Mouse (Mus musculus) intestine, embryonic 16.5 days (tissue): ENCODE data around the gene Smchd1. TPM values are rescaled to one million over a fixed set of nuclear protein-coding genes. Genes with fewer than 3 reads are reported as not detected.

Source experiments
- ATAC-seq: fragments of 200-750 bp; cut with Nextera tagmentation; 2 replicates; pipeline ENCODE4 v1.8.0; 2017; ENCODE audit warnings: moderate TSS enrichment, moderate library complexity
- H3K27ac ChIP-seq: fragments of 300-500 bp; sonication (generic); 2 replicates; pipeline ENCODE4 v1.5.1; 2014; ENCODE audit warnings: mild to moderate bottlenecking, low read length
- H3K27me3 ChIP-seq: fragments of 300-500 bp; sonication (generic); replicated peaks from 2 replicates; pipeline ENCODE4 v1.6.1; 2014; ENCODE audit warnings: low read length, control low read depth, mixed read lengths; ENCODE audit not compliant: control insufficient read depth, insufficient read depth
- H3K36me3 ChIP-seq: fragments of 300-500 bp; sonication (generic); 2 replicates; pipeline ENCODE4 v1.6.1; 2014; ENCODE audit warnings: low read length, control low read depth; ENCODE audit not compliant: control insufficient read depth, insufficient read depth
- H3K4me1 ChIP-seq: fragments of 300-500 bp; sonication (generic); 2 replicates; pipeline ENCODE4 v1.6.1; 2014; ENCODE audit warnings: low read length, control low read depth, mixed read lengths; ENCODE audit not compliant: control insufficient read depth, insufficient read depth
- H3K4me2 ChIP-seq: fragments of 300-500 bp; sonication (generic); 2 replicates; pipeline ENCODE4 v1.6.1; 2014; ENCODE audit warnings: low read depth, low read length, control low read depth
- H3K4me3 ChIP-seq: fragments of 300-500 bp; sonication (generic); 2 replicates; pipeline ENCODE4 v1.5.1; 2014; ENCODE audit warnings: mild to moderate bottlenecking, low read length
- H3K9ac ChIP-seq: fragments of 300-500 bp; sonication (generic); 2 replicates; pipeline ENCODE4 v1.6.1; 2014; ENCODE audit warnings: low read depth, low read length
- H3K9me3 ChIP-seq: fragments of 300-500 bp; sonication (generic); 2 replicates; pipeline ENCODE4 v1.6.1; 2016; ENCODE audit warnings: low read length, control low read depth; ENCODE audit not compliant: control insufficient read depth
- WGBS: fragments of 180-500 bp; shearing (Covaris S2); extraction: QIAGEN DNeasy Blood & Tissue Kit; methylation state at CpG from one replicate; pipeline ENCODE4 v1.1.7; 2014; 5-methylcytosine and 5-hydroxymethylcytosine counted together
- polyA plus RNA-seq: library from polyadenylated mRNA; unstranded; fragments of >200 nt; fragmentation: Nextera tagmentation; extraction: Ambion mirVana; gene quantifications from 2 replicates; pipeline ENCODE4 v1.2.1, GENCODE M21; 2015

Smchd1 gene
- polyA plus RNA-seq, 1 experiment from 2014 or later, result 35.0 TPM

- no peaks in the 10 kb centered on the region for H3K36me3 ChIP-seq
- no peak overlapping the region for H3K9ac ChIP-seq
- H3K27me3 ChIP-seq, result peaks cover 31% of the 10 kb centered on the region
- H3K9me3 ChIP-seq, result no peaks in the 10 kb centered on the region
- 91% methylated on average over 5 of the region's 5 CpGs for WGBS
- peaks cover 8% of the 10 kb centered on the region; the same call in 1 of the 2 replicates for H3K4me1 ChIP-seq
- H3K27ac ChIP-seq, result no peak overlapping the region
- no peak overlapping the region for H3K4me3 ChIP-seq
- no peak for ATAC-seq
- H3K4me2 ChIP-seq, result no peak overlapping the region
Measured at GRCm38 (mm10) chr17:71308296-71308695, 166.8 kb downstream of the Smchd1 start.

- H3K27me3 ChIP-seq, result peaks cover 31% of the 10 kb centered on the region
- no peaks in the 10 kb centered on the region for H3K36me3 ChIP-seq
- no peak overlapping the region for H3K4me3 ChIP-seq
- no peaks in the 10 kb centered on the region for H3K9me3 ChIP-seq
- peaks cover 8% of the 10 kb centered on the region; the same call in 1 of the 2 replicates for H3K4me1 ChIP-seq
- no peak for ATAC-seq
- no peak overlapping the region for H3K27ac ChIP-seq
- WGBS, result 86% methylated on average over 10 of the region's 10 CpGs
- H3K4me2 ChIP-seq, result no peak overlapping the region
- H3K9ac ChIP-seq, result no peak overlapping the region
Measured at GRCm38 (mm10) chr17:71307251-71307790, 167.8 kb downstream of the Smchd1 start.

GRCm38 (mm10) chr17:71306716-71307115 is 168.4 kb downstream of the Smchd1 start:
- Histone ChIP-seq H3K9ac (no peak overlapping the region), H3K27ac (no peak overlapping the region), H3K27me3 (peaks cover 28% of the 10 kb centered on the region), H3K9me3 (no peaks in the 10 kb centered on the region), H3K4me1 (peaks cover 8% of the 10 kb centered on the region; the same call in 1 of the 2 replicates), H3K4me2 (no peak overlapping the region), H3K36me3 (no peaks in the 10 kb centered on the region), H3K4me3 (no peak overlapping the region)
- ATAC-seq, result no peak
- 86% methylated on average over 4 of the region's 4 CpGs for WGBS

- Histone ChIP-seq H3K9ac (no peak overlapping the region), H3K9me3 (no peaks in the 10 kb centered on the region), H3K27ac (no peak overlapping the region), H3K4me1 (peaks cover 6% of the 10 kb centered on the region; the same call in 1 of the 2 replicates), H3K4me2 (no peak overlapping the region), H3K36me3 (no peaks in the 10 kb centered on the region), H3K4me3 (no peak overlapping the region), H3K27me3 (peaks cover 26% of the 10 kb centered on the region)
- 84% methylated on average over 6 of the region's 6 CpGs for WGBS
- ATAC-seq, result no peak
Measured at GRCm38 (mm10) chr17:71306091-71306490, 169.1 kb downstream of the Smchd1 start.

- H3K9ac ChIP-seq, result no peak overlapping the region
- ATAC-seq, result no peak
- H3K4me2 ChIP-seq, result no peak overlapping the region
- H3K27me3 ChIP-seq, result 0 out of 2 replicates have a peak, but pooled peaks cover 3% of the 10 kb centered on the region
- H3K27ac ChIP-seq, result no peak overlapping the region
- WGBS, result 46% methylated on average over 6 of the region's 6 CpGs
- H3K4me1 ChIP-seq, result no peaks in the 10 kb centered on the region
- no peaks in the 10 kb centered on the region for H3K9me3 ChIP-seq
- H3K4me3 ChIP-seq, result no peak overlapping the region
- no peaks in the 10 kb centered on the region for H3K36me3 ChIP-seq
Measured at GRCm38 (mm10) chr17:71303444-71303843, 171.7 kb downstream of the Smchd1 start.

GRCm38 (mm10) chr17:71301413-71301812 is 173.7 kb downstream of the Smchd1 start:
- Histone ChIP-seq H3K27ac (no peak overlapping the region), H3K9ac (no peak overlapping the region), H3K4me2 (no peak overlapping the region), H3K9me3 (no peaks in the 10 kb centered on the region), H3K4me3 (no peak overlapping the region), H3K27me3 (no peaks in the 10 kb centered on the region), H3K36me3 (no peaks in the 10 kb centered on the region), H3K4me1 (no peaks in the 10 kb centered on the region)
- no peak for ATAC-seq
- WGBS, result 73% methylated on average over 5 of the region's 5 CpGs

- no peak overlapping the region for H3K27ac ChIP-seq
- no peaks in the 10 kb centered on the region for H3K9me3 ChIP-seq
- H3K27me3 ChIP-seq, result no peaks in the 10 kb centered on the region
- WGBS, result 71% methylated on average over 2 of the region's 2 CpGs
- no peaks in the 10 kb centered on the region for H3K36me3 ChIP-seq
- H3K4me2 ChIP-seq, result no peak overlapping the region
- H3K9ac ChIP-seq, result no peak overlapping the region
- H3K4me3 ChIP-seq, result no peak overlapping the region
- peak; percentile 62 for ATAC-seq
- no peaks in the 10 kb centered on the region for H3K4me1 ChIP-seq
Measured at GRCm38 (mm10) chr17:71300338-71300737, 174.8 kb downstream of the Smchd1 start.

- no peak overlapping the region for H3K4me2 ChIP-seq
- H3K27me3 ChIP-seq, result no peaks in the 10 kb centered on the region
- H3K4me1 ChIP-seq, result no peaks in the 10 kb centered on the region
- ATAC-seq, result 0 out of 2 replicates have a peak, but pooled peaks have one; percentile 21
- no peak overlapping the region for H3K9ac ChIP-seq
- no peaks in the 10 kb centered on the region for H3K36me3 ChIP-seq
- no peaks in the 10 kb centered on the region for H3K9me3 ChIP-seq
- no peak overlapping the region for H3K27ac ChIP-seq
- 75% methylated on average over 4 of the region's 4 CpGs for WGBS
- no peak overlapping the region for H3K4me3 ChIP-seq
Measured at GRCm38 (mm10) chr17:71299879-71300278, 175.3 kb downstream of the Smchd1 start.

- no peak overlapping the region for H3K9ac ChIP-seq
- H3K36me3 ChIP-seq, result no peaks in the 10 kb centered on the region
- WGBS, result 73% methylated on average over 3 of the region's 3 CpGs
- no peaks in the 10 kb centered on the region for H3K27me3 ChIP-seq
- no peak for ATAC-seq
- no peaks in the 10 kb centered on the region for H3K9me3 ChIP-seq
- no peak overlapping the region for H3K4me2 ChIP-seq
- no peak overlapping the region for H3K4me3 ChIP-seq
- H3K4me1 ChIP-seq, result no peaks in the 10 kb centered on the region
- H3K27ac ChIP-seq, result no peak overlapping the region
Measured at GRCm38 (mm10) chr17:71294570-71294969, 180.6 kb downstream of the Smchd1 start.
